Mouse (Mus musculus): ENCODE data around the gene Rbbp5. TPM values are rescaled to one million over a fixed set of nuclear protein-coding genes. Genes with fewer than 3 reads are reported as not detected.

Rbbp5 gene
- polyA plus RNA-seq, 1 experiment = 10.7 TPM

DNA sequence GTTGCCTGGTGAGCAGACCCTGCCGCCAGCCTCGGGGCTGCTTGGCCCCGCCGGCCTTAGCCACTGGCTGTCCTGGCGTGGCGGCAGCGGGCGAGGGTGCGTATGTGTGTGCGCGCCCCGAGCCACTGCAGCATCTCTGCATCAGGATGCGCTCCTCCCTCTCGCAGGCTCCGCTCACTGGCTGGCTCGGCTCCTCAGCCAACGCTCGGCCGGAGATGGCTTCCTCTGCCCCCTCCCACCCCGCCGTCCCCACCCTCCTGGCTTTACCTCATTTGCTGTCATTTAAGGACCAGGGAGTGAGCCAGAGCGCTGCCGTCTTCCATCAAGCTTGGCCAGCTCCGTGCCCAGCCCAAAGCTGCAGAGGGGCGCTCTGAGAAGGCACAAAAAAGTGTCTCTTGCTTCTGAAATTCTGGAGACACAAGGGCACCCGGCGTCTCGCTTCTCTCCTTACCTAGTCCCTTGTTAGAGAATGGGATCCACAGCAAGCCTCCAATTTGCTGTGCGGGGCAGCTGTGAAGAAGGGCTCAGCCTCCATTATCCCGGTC lies 65.7 kb downstream of the Rbbp5 start, which contains the start of gene Cntn2:
Cntn2 (minus strand) TSS at position 495 of the 545 bp plus-strand sequence.
- no peak for DNase-seq (ENCODE audit: low read depth in 1 of 2, low spot score in 2 of 2)
- Histone ChIP-seq H3K36me3 (ENCODE audit: control insufficient read depth, insufficient read depth, low read length) (no peaks in the 10 kb centered on the region), H3K4me3 (ENCODE audit: extremely low read depth, insufficient read depth, insufficient read length) (no peak within 1 kb of the TSS), H3K4me1 (ENCODE audit: control insufficient read depth, insufficient read depth, insufficient read length) (peaks cover 5% of the 10 kb centered on the region), H3K27me3 (ENCODE audit: control insufficient read depth, insufficient read depth, low read length) (peaks cover 9% of the 10 kb centered on the region), H3K27ac (ENCODE audit: insufficient read depth, low read length) (no peak within 1 kb of the TSS)
- WGBS = 11% methylated on average over 30 of the region's 30 CpGs
- TF ChIP-seq CTCF (IDR thresholded peaks at IDR 0.05; ENCODE audit: extremely low read depth, insufficient read depth, insufficient read length, insufficient replicate concordance) = no peak
- TF ChIP-seq POLR2A (IDR thresholded peaks at IDR 0.05; ENCODE audit: low read depth, low read length) = no peak

- no peak for TF ChIP-seq CTCF (IDR thresholded peaks at IDR 0.05; ENCODE audit: extremely low read depth, insufficient read depth, insufficient read length, insufficient replicate concordance)
- TF ChIP-seq POLR2A (IDR thresholded peaks at IDR 0.05; ENCODE audit: low read depth, low read length) = no peak
- Histone ChIP-seq H3K27me3 (ENCODE audit: control insufficient read depth, insufficient read depth, low read length) (peaks cover 9% of the 10 kb centered on the region), H3K27ac (ENCODE audit: insufficient read depth, low read length) (no peak overlapping the region), H3K36me3 (ENCODE audit: control insufficient read depth, insufficient read depth, low read length) (no peaks in the 10 kb centered on the region), H3K4me1 (ENCODE audit: control insufficient read depth, insufficient read depth, insufficient read length) (peaks cover 5% of the 10 kb centered on the region), H3K4me3 (ENCODE audit: extremely low read depth, insufficient read depth, insufficient read length) (no peak overlapping the region)
- WGBS = 74% methylated on average over 8 of the region's 8 CpGs
- DNase-seq (ENCODE audit: low read depth in 1 of 2, low spot score in 2 of 2) = no peak
Measured at GRCm38 (mm10) chr1:132543789-132544188, 66.6 kb downstream of the Rbbp5 start.

Other genes with a start within 250 kb of the Rbbp5 start
- gene Gm10188, start 247.6 kb upstream of the Rbbp5 start, polyA plus RNA-seq (2012; rRNA removed) = not detected in 2 replicates
- 0.59 and 0.68 TPM in 2 replicates for gene Klhdc8a, start 178.7 kb upstream of the Rbbp5 start, polyA plus RNA-seq (2012; rRNA removed)
- 17.4 and 25.5 TPM in 2 replicates for gene Nuak2, start 161.2 kb upstream of the Rbbp5 start, polyA plus RNA-seq (2012; rRNA removed)
- 116 and 244 TPM in 2 replicates for gene Tmcc2, start 86.1 kb upstream of the Rbbp5 start, polyA plus RNA-seq (2012; rRNA removed)
- gene Dstyk, start 59.8 kb upstream of the Rbbp5 start, polyA plus RNA-seq (2012; rRNA removed) = 4.6 and 5.3 TPM in 2 replicates
- gene Tmem81, start 28.9 kb downstream of the Rbbp5 start, polyA plus RNA-seq (2012; rRNA removed) = 2.5 and 3.1 TPM in 2 replicates
- 0.73 TPM in 1 of 2 replicates, not detected in the other for gene Cntn2, start 65.9 kb downstream of the Rbbp5 start, polyA plus RNA-seq (2012; rRNA removed)

Data from spleen, adult 2 months (tissue).